ENCODE assay signal across 8 mouse cellular contexts in genomic region chr6:129254949-129255602, GRCm38 (mm10). TPM values are rescaled to one million over a fixed set of nuclear protein-coding genes. Genes with fewer than 3 reads are reported as not detected.
DNase-seq lines count a peak whose midpoint lies in the region; ATAC-seq and TF ChIP-seq lines count a peak whose summit lies in the region.

No protein-coding gene starts in this region.

- H3K27ac ChIP-seq in kidney, embryonic 14.5 days (ENCODE audit: low read depth, low read length), result no peak overlapping the region
- H3K27ac ChIP-seq in ES-E14 (ENCODE audit: insufficient read depth, low read depth, low read length, poor library complexity, severe bottlenecking), result no peak overlapping the region
- H3K27ac ChIP-seq in cortical plate, adult 2 months (ENCODE audit: insufficient read depth, low read length), result no peak overlapping the region
- no peak overlapping the region for H3K27ac ChIP-seq in intestine, embryonic 15.5 days

- no peak for TF ChIP-seq POLR2A in cortical plate, adult 2 months (IDR thresholded peaks at IDR 0.05; ENCODE audit: extremely low read depth, insufficient read depth, low read length)

- no peaks in the 10 kb centered on the region for H3K4me1 ChIP-seq in kidney, embryonic 14.5 days (ENCODE audit: control insufficient read depth, insufficient read depth, low read length)
- no peaks in the 10 kb centered on the region for H3K4me1 ChIP-seq in ES-E14 (ENCODE audit: control insufficient read depth in 2 of 2, insufficient read depth in 2 of 2, low read length in 2 of 2, poor library complexity in 1 of 2)
- no peaks in the 10 kb centered on the region for H3K4me1 ChIP-seq in cortical plate, adult 2 months (ENCODE audit: control insufficient read depth, insufficient read depth, low read length)
- H3K4me1 ChIP-seq in intestine, embryonic 15.5 days (replicated peaks), result no peaks in the 10 kb centered on the region

- peak; percentile 46; the same call in 1 of the 2 replicates for ATAC-seq in kidney, embryonic 14.5 days (ENCODE audit: low FRiP score, low TSS enrichment)
- ATAC-seq in intestine, embryonic 15.5 days, result peak; percentile 68
- ATAC-seq in neutrophil, adult 5-6 weeks (ENCODE audit: extremely low read depth, insufficient number of reproducible peaks, low FRiP score, poor library complexity, severe bottlenecking), result peak; percentile 89

- no peaks in the 10 kb centered on the region for H3K9me3 ChIP-seq in kidney, embryonic 14.5 days (ENCODE audit: control insufficient read depth, low read length)
- no peaks in the 10 kb centered on the region for H3K9me3 ChIP-seq in ES-E14 (ENCODE audit: control insufficient read depth, insufficient read depth, low read depth, low read length)
- no peaks in the 10 kb centered on the region for H3K9me3 ChIP-seq in intestine, embryonic 15.5 days

- H3K4me2 ChIP-seq in kidney, embryonic 14.5 days (replicated peaks; ENCODE audit: low read depth, low read length), result no peak overlapping the region
- H3K4me2 ChIP-seq in intestine, embryonic 15.5 days (replicated peaks), result no peak overlapping the region

- peak; percentile 18; the same call in 1 of the 2 replicates for TF ChIP-seq CTCF in cortical plate, adult 2 months (IDR thresholded peaks at IDR 0.05; ENCODE audit: extremely low read depth, insufficient read depth, low read length)

- no peaks in the 10 kb centered on the region for H3K36me3 ChIP-seq in kidney, embryonic 14.5 days (ENCODE audit: control insufficient read depth, insufficient read depth, low read length)
- no peaks in the 10 kb centered on the region for H3K36me3 ChIP-seq in ES-E14 (ENCODE audit: control insufficient read depth, insufficient read depth, low read length, poor library complexity, severe bottlenecking)
- H3K36me3 ChIP-seq in intestine, embryonic 15.5 days, result no peaks in the 10 kb centered on the region

- H3K4me3 ChIP-seq in kidney, embryonic 14.5 days (ENCODE audit: low read length), result no peak overlapping the region
- H3K4me3 ChIP-seq in ES-E14 (ENCODE audit: insufficient read depth in 1 of 2, low read depth in 1 of 2, low read length in 2 of 2, poor library complexity in 1 of 2, severe bottlenecking in 1 of 2), result no peak overlapping the region
- no peak overlapping the region for H3K4me3 ChIP-seq in cortical plate, adult 2 months (ENCODE audit: insufficient read depth, low read length)
- H3K4me3 ChIP-seq in intestine, embryonic 15.5 days (replicated peaks), result no peak overlapping the region

- no peaks in the 10 kb centered on the region for H3K27me3 ChIP-seq in kidney, embryonic 14.5 days (ENCODE audit: control insufficient read depth, insufficient read depth, low read length)
- no peaks in the 10 kb centered on the region for H3K27me3 ChIP-seq in intestine, embryonic 15.5 days (replicated peaks)

- no peak overlapping the region for H3K9ac ChIP-seq in kidney, embryonic 14.5 days (ENCODE audit: low read depth, low read length)
- no peak overlapping the region for H3K9ac ChIP-seq in ES-E14 (ENCODE audit: insufficient read depth, low read depth, low read length, poor library complexity, severe bottlenecking)
- H3K9ac ChIP-seq in intestine, embryonic 15.5 days, result no peak overlapping the region

- DNase-seq in kidney, adult 8-10 months, result no peak
- DNase-seq in ES-E14 (ENCODE audit: low read depth, low spot score), result no peak
- DNase-seq in right cerebral cortex, adult 18-20 months, result no peak
- no peak for DNase-seq in thymus, postnatal 36 days

- WGBS in kidney, embryonic 14.5 days, result 17% methylated on average over 4 of the region's 4 CpGs
- WGBS in intestine, embryonic 15.5 days, result 19% methylated on average over 4 of the region's 4 CpGs

- in situ Hi-C loops in ES-E14 (cut with MboI; ENCODE audit: low sequenced_read_pairs in 2 of 2, unreplicated experiment in 2 of 2), result no loop called here

TF ChIP-seq in ES-E14, 5 proteins besides CTCF, POLR2A, EP300 and RAD21:
- no peak for TF ChIP-seq HCFC1 (IDR thresholded peaks at IDR 0.05; ENCODE audit: borderline replicate concordance, insufficient read depth, low read length)
- no peak for TF ChIP-seq ZNF384 (IDR thresholded peaks at IDR 0.05; ENCODE audit: low read depth, low read length)
- TF ChIP-seq CHD2 (IDR thresholded peaks at IDR 0.05; ENCODE audit: low read depth, low read length), result no peak
- peak; percentile 39; the same call in 1 of the 2 replicates for TF ChIP-seq ZC3H11A (IDR thresholded peaks at IDR 0.05; ENCODE audit: borderline replicate concordance, low read depth, low read length)
- TF ChIP-seq MAFK (IDR thresholded peaks at IDR 0.05; ENCODE audit: insufficient read depth, low read depth, low read length), result no peak

RNA-seq across cellular contexts. Expression of gene Cd69, which starts 20.2 kb away (rescaled TPM):
- polyA plus RNA-seq in kidney, embryonic 14.5 days (2014; fragmentation: Nextera tagmentation; extraction: Ambion mirVana), result 0.04 and 0.11 TPM in 2 replicates
- 0.49 TPM in 1 of 2 replicates, not detected in the other for total RNA-seq in ES-E14 (2012; rRNA removed)
- not detected in 2 replicates for polyA plus RNA-seq in cortical plate, adult 2 months (2012; rRNA removed)
- polyA plus RNA-seq in intestine, embryonic 15.5 days (2015; fragmentation: Nextera tagmentation; extraction: Ambion mirVana), result 0.19 and 0.28 TPM in 2 replicates
- total RNA-seq in neutrophil, adult 5-6 weeks (2017), result 295 and 306 TPM in 2 replicates
